7 mouse cellular contexts compared by ENCODE assay signal in genomic region chr2:30445312-30445711, GRCm38 (mm10). TPM values are rescaled to one million over a fixed set of nuclear protein-coding genes. Genes with fewer than 3 reads are reported as not detected.
DNase-seq lines count a peak whose midpoint lies in the region; ATAC-seq and TF ChIP-seq lines count a peak whose summit lies in the region.

No protein-coding gene starts in this region.

- no peak for TF ChIP-seq CTCF in C2C12 (IDR thresholded peaks at IDR 0.05; ENCODE audit: control insufficient read depth, insufficient read depth, insufficient read length)

- peak overlapping the region; percentile 78 for H3K9ac ChIP-seq in heart, embryonic 13.5 days
- H3K9ac ChIP-seq in limb, embryonic 11.5 days (ENCODE audit: low read length): no peak overlapping the region
- peak overlapping the region; percentile 67 for H3K9ac ChIP-seq in stomach, embryonic 16.5 days (ENCODE audit: low read length)

- H3K36me3 ChIP-seq in C2C12 (ENCODE audit: control insufficient read depth, insufficient read depth): peaks cover 74% of the 10 kb centered on the region
- H3K36me3 ChIP-seq in heart, embryonic 13.5 days: peaks cover 72% of the 10 kb centered on the region
- H3K36me3 ChIP-seq in limb, embryonic 11.5 days (ENCODE audit: control insufficient read depth, insufficient read depth, low read length): peaks cover 26% of the 10 kb centered on the region; the same call in 1 of the 2 replicates
- peaks cover 14% of the 10 kb centered on the region for H3K36me3 ChIP-seq in stomach, embryonic 16.5 days (ENCODE audit: control insufficient read depth, insufficient read depth, low read length)

- peak overlapping the region; percentile 55 for H3ac ChIP-seq in C2C12 (ENCODE audit: control insufficient read depth, insufficient read length, low read depth)

- no peak overlapping the region for H3K4me3 ChIP-seq in C2C12 (ENCODE audit: insufficient read depth, poor library complexity, severe bottlenecking)
- no peak overlapping the region for H3K4me3 ChIP-seq in heart, embryonic 13.5 days
- H3K4me3 ChIP-seq in limb, embryonic 11.5 days (ENCODE audit: low read depth, low read length): no peak overlapping the region
- H3K4me3 ChIP-seq in stomach, embryonic 16.5 days (replicated peaks; ENCODE audit: low read length): no peak overlapping the region

- H3K27ac ChIP-seq in heart, embryonic 13.5 days (replicated peaks): peak overlapping the region; percentile 100
- peak overlapping the region; percentile 43 for H3K27ac ChIP-seq in limb, embryonic 11.5 days (replicated peaks; ENCODE audit: low read depth, low read length)
- peak overlapping the region; percentile 90 for H3K27ac ChIP-seq in stomach, embryonic 16.5 days (ENCODE audit: low read length)

- H3K4me2 ChIP-seq in heart, embryonic 13.5 days: peak overlapping the region; percentile 37
- H3K4me2 ChIP-seq in limb, embryonic 11.5 days (ENCODE audit: low read depth, severe bottlenecking): no peak overlapping the region
- peak overlapping the region; percentile 28; the same call in 1 of the 2 replicates for H3K4me2 ChIP-seq in stomach, embryonic 16.5 days (ENCODE audit: low read depth, low read length)

- 34% methylated on average over 2 of the region's 2 CpGs for WGBS in heart, embryonic 13.5 days
- WGBS in limb, embryonic 11.5 days: 32% methylated on average over 2 of the region's 2 CpGs
- 23% methylated on average over 2 of the region's 2 CpGs for WGBS in stomach, embryonic 16.5 days

- no peaks in the 10 kb centered on the region for H3K27me3 ChIP-seq in C2C12 (ENCODE audit: control insufficient read depth, insufficient read depth, insufficient read length)
- H3K27me3 ChIP-seq in heart, embryonic 13.5 days (replicated peaks): no peaks in the 10 kb centered on the region
- no peaks in the 10 kb centered on the region for H3K27me3 ChIP-seq in limb, embryonic 11.5 days (ENCODE audit: control insufficient read depth, insufficient read depth, low read length)
- H3K27me3 ChIP-seq in stomach, embryonic 16.5 days (ENCODE audit: control insufficient read depth, insufficient read depth, low read length): no peaks in the 10 kb centered on the region

- peaks cover 19% of the 10 kb centered on the region for H3K79me3 ChIP-seq in C2C12 (ENCODE audit: low read depth)

- peaks cover 71% of the 10 kb centered on the region for H3K4me1 ChIP-seq in heart, embryonic 13.5 days
- peaks cover 54% of the 10 kb centered on the region for H3K4me1 ChIP-seq in limb, embryonic 11.5 days (ENCODE audit: control insufficient read depth, insufficient read depth, low read length)
- H3K4me1 ChIP-seq in stomach, embryonic 16.5 days (ENCODE audit: control insufficient read depth, insufficient read depth, low read length): peaks cover 53% of the 10 kb centered on the region

- no peak for ATAC-seq in heart, embryonic 13.5 days (ENCODE audit: extremely low read depth, insufficient number of reproducible peaks, low FRiP score, low TSS enrichment)
- 0 out of 2 replicates have a peak, but pooled peaks have one; percentile 24 for ATAC-seq in limb, embryonic 11.5 days (ENCODE audit: insufficient number of reproducible peaks, low FRiP score, low TSS enrichment, low read depth)
- ATAC-seq in stomach, embryonic 16.5 days (ENCODE audit: insufficient read depth, low FRiP score): 0 out of 2 replicates have a peak, but pooled peaks have one; percentile 36

- H3K79me2 ChIP-seq in C2C12 (ENCODE audit: control insufficient read depth, insufficient read depth): peaks cover 57% of the 10 kb centered on the region

- peak; percentile 89 for DNase-seq in ES-CJ7 (ENCODE audit: low read depth, low spot score)
- peak; percentile 66 for DNase-seq in limb, embryonic 11.5 days (ENCODE audit: low spot score)
- no peak for DNase-seq in frontal cortex, postnatal 10 days (ENCODE audit: low spot score in 2 of 2)
- no peak for DNase-seq in adrenal gland, adult 8-10 months

- H3K9me3 ChIP-seq in heart, embryonic 13.5 days: 0 out of 2 replicates have a peak, but pooled peaks cover 6% of the 10 kb centered on the region
- H3K9me3 ChIP-seq in limb, embryonic 11.5 days (ENCODE audit: control insufficient read depth, low read length): no peaks in the 10 kb centered on the region; the same call in 1 of the 2 replicates
- H3K9me3 ChIP-seq in stomach, embryonic 16.5 days (replicated peaks; ENCODE audit: control insufficient read depth, low read length): peaks cover 4% of the 10 kb centered on the region; the same call in 1 of the 2 replicates

TF ChIP-seq in C2C12, 6 proteins besides CTCF, POLR2A, EP300 and RAD21:
- no peak for TF ChIP-seq USF1 (IDR thresholded peaks at IDR 0.05; ENCODE audit: low read depth)
- no peak for TF ChIP-seq FOSL1 (IDR thresholded peaks at IDR 0.05; ENCODE audit: insufficient read depth, low read length, poor library complexity, severe bottlenecking)
- peak; percentile 66 for TF ChIP-seq MYOD1 (IDR thresholded peaks at IDR 0.05; ENCODE audit: control insufficient read depth, insufficient read length, low read depth)
- TF ChIP-seq CEBPB (IDR thresholded peaks at IDR 0.05; ENCODE audit: low read depth): peak; percentile 17
- TF ChIP-seq MAX (IDR thresholded peaks at IDR 0.05): no peak
- TF ChIP-seq MYOG (IDR thresholded peaks at IDR 0.05; ENCODE audit: control insufficient read depth, extremely low read depth, insufficient read length): no peak

RNA-seq across cellular contexts. Expression of gene Ier5l, which starts 28.7 kb away (rescaled TPM):
- polyA plus RNA-seq in C2C12 (2012; fragmentation: generic; extraction: Trizol): 61.4 TPM
- polyA plus RNA-seq in heart, embryonic 13.5 days (2015; fragmentation: Nextera tagmentation; extraction: Ambion mirVana): 0.96 and 1.0 TPM in 2 replicates
- 7.1 and 9.7 TPM in 2 replicates for polyA plus RNA-seq in limb, embryonic 11.5 days (2014; fragmentation: Nextera tagmentation; extraction: Ambion mirVana)
- 0.56 and 0.83 TPM in 2 replicates for polyA plus RNA-seq in stomach, embryonic 16.5 days (2015; fragmentation: Nextera tagmentation; extraction: Ambion mirVana)
- 1 to 10 TPM; 3.8 to 7.7 (median 6.8) TPM for total RNA-seq in adrenal gland, adult 8-10 months (2022)

RNA-seq across cellular contexts. Expression of gene Ptpa, which starts 29.5 kb away (rescaled TPM):
- 213 TPM for polyA plus RNA-seq in C2C12 (2012; fragmentation: generic; extraction: Trizol)
- 100.0 and 109 TPM in 2 replicates for polyA plus RNA-seq in heart, embryonic 13.5 days (2015; fragmentation: Nextera tagmentation; extraction: Ambion mirVana)
- polyA plus RNA-seq in limb, embryonic 11.5 days (2014; fragmentation: Nextera tagmentation; extraction: Ambion mirVana): 74.4 and 83.3 TPM in 2 replicates
- polyA plus RNA-seq in stomach, embryonic 16.5 days (2015; fragmentation: Nextera tagmentation; extraction: Ambion mirVana): 138 and 146 TPM in 2 replicates
- total RNA-seq in adrenal gland, adult 8-10 months (2022): 100 to 1,000 TPM; 135 to 153 (median 141) TPM

RNA-seq across cellular contexts. Expression of gene Crat, which starts 29.7 kb away (rescaled TPM):
- 22.5 TPM for polyA plus RNA-seq in C2C12 (2012; fragmentation: generic; extraction: Trizol)
- polyA plus RNA-seq in heart, embryonic 13.5 days (2015; fragmentation: Nextera tagmentation; extraction: Ambion mirVana): 74.5 and 76.8 TPM in 2 replicates
- 25.6 and 27.9 TPM in 2 replicates for polyA plus RNA-seq in limb, embryonic 11.5 days (2014; fragmentation: Nextera tagmentation; extraction: Ambion mirVana)
- polyA plus RNA-seq in stomach, embryonic 16.5 days (2015; fragmentation: Nextera tagmentation; extraction: Ambion mirVana): 27.7 and 29.0 TPM in 2 replicates
- 100 to 1,000 TPM in 1 of 4 experiments, 10 to 100 TPM in 3; 59.0 to 122 (median 95.3) TPM for total RNA-seq in adrenal gland, adult 8-10 months (2022)

RNA-seq across cellular contexts. Expression of gene Dolpp1, which starts 53.3 kb away (rescaled TPM):
- polyA plus RNA-seq in C2C12 (2012; fragmentation: generic; extraction: Trizol): 19.4 TPM
- 18.8 and 23.2 TPM in 2 replicates for polyA plus RNA-seq in heart, embryonic 13.5 days (2015; fragmentation: Nextera tagmentation; extraction: Ambion mirVana)
- 33.0 and 33.1 TPM in 2 replicates for polyA plus RNA-seq in limb, embryonic 11.5 days (2014; fragmentation: Nextera tagmentation; extraction: Ambion mirVana)
- 39.0 and 45.8 TPM in 2 replicates for polyA plus RNA-seq in stomach, embryonic 16.5 days (2015; fragmentation: Nextera tagmentation; extraction: Ambion mirVana)
- total RNA-seq in adrenal gland, adult 8-10 months (2022): 10 to 100 TPM; 18.0 to 24.2 (median 19.8) TPM

Comparison
In these comparisons a context has a peak if more than half of its experiments do, and no peak if none do; other contexts are left out.
1. DNase-seq: peak in ES-CJ7 (single experiment) and limb, embryonic 11.5 days (single experiment); none in frontal cortex, postnatal 10 days (0 of 2) and adrenal gland, adult 8-10 months (single experiment).
2. H3K27ac ChIP-seq: peak in every context shown above with its lines; median percentile 100 in heart, embryonic 13.5 days; 90 in stomach, embryonic 16.5 days; 43 in limb, embryonic 11.5 days.